Mouse (Mus musculus): ENCODE results near the gene Slc7a14. TPM values are rescaled to one million over a fixed set of nuclear protein-coding genes. Genes with fewer than 3 reads are reported as not detected.

The Slc7a14 gene
- polyA plus RNA-seq, 1 experiment = 0.05 TPM

- H3K4me3 ChIP-seq (replicated peaks; ENCODE audit: extremely low read depth, low read depth, low read length) = no peak overlapping the region
- 65% methylated on average over 1 of the region's 1 CpGs for WGBS
- no peaks in the 10 kb centered on the region for H3K4me1 ChIP-seq (ENCODE audit: control insufficient read depth, insufficient read depth, low read length)
- TF ChIP-seq POLR2A (IDR thresholded peaks at IDR 0.05; ENCODE audit: borderline replicate concordance, extremely low read depth, low read depth, low read length) = no peak
- no peak for TF ChIP-seq CTCF (IDR thresholded peaks at IDR 0.05; ENCODE audit: insufficient read depth, low read length)
- no peak for DNase-seq
Observed at GRCm38 (mm10) chr3:31243478-31243877, 66.7 kb downstream of the Slc7a14 start.

- Histone ChIP-seq H3K4me3 (replicated peaks; ENCODE audit: extremely low read depth, low read depth, low read length) (no peak overlapping the region), H3K4me1 (ENCODE audit: control insufficient read depth, insufficient read depth, low read length) (no peaks in the 10 kb centered on the region)
- TF ChIP-seq POLR2A (IDR thresholded peaks at IDR 0.05; ENCODE audit: borderline replicate concordance, extremely low read depth, low read depth, low read length) (no peak), CTCF (IDR thresholded peaks at IDR 0.05; ENCODE audit: insufficient read depth, low read length) (no peak)
- no peak for DNase-seq
- 88% methylated on average over 8 of the region's 8 CpGs for WGBS
Observed at GRCm38 (mm10) chr3:31240840-31241239, 69.3 kb downstream of the Slc7a14 start.

GRCm38 (mm10) chr3:31239645-31240044, 70.5 kb downstream of the Slc7a14 start:
- Histone ChIP-seq H3K4me3 (replicated peaks; ENCODE audit: extremely low read depth, low read depth, low read length) (no peak overlapping the region), H3K4me1 (ENCODE audit: control insufficient read depth, insufficient read depth, low read length) (no peaks in the 10 kb centered on the region)
- WGBS = 74% methylated on average over 3 of the region's 3 CpGs
- DNase-seq = no peak
- TF ChIP-seq POLR2A (IDR thresholded peaks at IDR 0.05; ENCODE audit: borderline replicate concordance, extremely low read depth, low read depth, low read length) = no peak

DNA sequence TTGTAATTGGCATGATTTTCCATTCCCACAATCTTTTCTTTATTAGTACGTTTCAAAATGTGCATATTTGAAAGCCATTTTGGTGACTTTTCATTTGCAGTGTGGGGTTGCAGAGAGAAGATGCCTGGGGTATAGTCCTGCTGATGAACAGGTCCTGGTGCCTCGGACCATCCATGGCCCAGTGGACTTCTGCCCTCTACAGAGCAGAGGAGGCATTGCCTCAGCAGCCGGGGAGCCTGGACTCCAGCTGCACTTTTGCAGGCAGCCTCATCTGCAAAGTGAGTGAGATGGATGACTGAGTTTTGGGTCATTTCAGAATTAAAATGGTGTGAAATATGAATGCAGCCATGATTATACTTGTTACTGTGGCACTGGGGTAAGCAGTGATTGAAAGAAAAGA, 72.2 kb downstream of the Slc7a14 start:
- DNase-seq = peak; percentile 9
- H3K4me3 ChIP-seq (replicated peaks; ENCODE audit: extremely low read depth, low read depth, low read length) = no peak overlapping the region
- no peak for TF ChIP-seq POLR2A (IDR thresholded peaks at IDR 0.05; ENCODE audit: borderline replicate concordance, extremely low read depth, low read depth, low read length)
- peak; percentile 60 for TF ChIP-seq CTCF (IDR thresholded peaks at IDR 0.05; ENCODE audit: insufficient read depth, low read length)
- 36% methylated on average over 3 of the region's 3 CpGs for WGBS
- no peaks in the 10 kb centered on the region for H3K4me1 ChIP-seq (ENCODE audit: control insufficient read depth, insufficient read depth, low read length)

- H3K4me1 ChIP-seq (ENCODE audit: control insufficient read depth, insufficient read depth, low read length) = no peaks in the 10 kb centered on the region
- 67% methylated on average over 3 of the region's 3 CpGs for WGBS
- H3K4me3 ChIP-seq (replicated peaks; ENCODE audit: extremely low read depth, low read depth, low read length) = no peak overlapping the region
- no peak for DNase-seq
- TF ChIP-seq CTCF (IDR thresholded peaks at IDR 0.05; ENCODE audit: insufficient read depth, low read length) = no peak
- no peak for TF ChIP-seq POLR2A (IDR thresholded peaks at IDR 0.05; ENCODE audit: borderline replicate concordance, extremely low read depth, low read depth, low read length)
Observed at GRCm38 (mm10) chr3:31236146-31236545, 74.0 kb downstream of the Slc7a14 start.

DNA sequence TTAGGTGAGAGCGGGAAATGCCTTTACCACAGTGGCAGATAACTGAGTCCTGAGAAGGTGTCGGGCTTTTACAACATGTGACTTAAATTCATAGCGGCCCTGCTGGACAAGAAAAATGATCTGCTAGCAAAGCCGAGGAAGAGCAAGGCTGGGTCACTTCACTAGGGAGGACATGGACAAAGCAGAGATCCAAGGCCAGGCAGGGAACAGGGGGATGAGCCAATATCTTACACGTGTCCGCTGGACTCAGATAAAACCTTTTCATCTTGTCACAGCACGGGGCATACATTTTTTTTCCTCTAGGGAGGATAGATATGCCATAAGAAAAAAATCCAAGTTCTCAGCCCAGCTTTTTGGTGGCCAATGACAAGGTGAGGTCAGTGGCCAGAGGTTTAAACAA, 75.8 kb downstream of the Slc7a14 start:
- 51% methylated on average over 7 of the region's 7 CpGs for WGBS
- no peak for DNase-seq
- TF ChIP-seq POLR2A (IDR thresholded peaks at IDR 0.05; ENCODE audit: borderline replicate concordance, extremely low read depth, low read depth, low read length) = no peak
- TF ChIP-seq CTCF (IDR thresholded peaks at IDR 0.05; ENCODE audit: insufficient read depth, low read length) = no peak
- H3K4me1 ChIP-seq (ENCODE audit: control insufficient read depth, insufficient read depth, low read length) = no peaks in the 10 kb centered on the region
- H3K4me3 ChIP-seq (replicated peaks; ENCODE audit: extremely low read depth, low read depth, low read length) = no peak overlapping the region

DNA sequence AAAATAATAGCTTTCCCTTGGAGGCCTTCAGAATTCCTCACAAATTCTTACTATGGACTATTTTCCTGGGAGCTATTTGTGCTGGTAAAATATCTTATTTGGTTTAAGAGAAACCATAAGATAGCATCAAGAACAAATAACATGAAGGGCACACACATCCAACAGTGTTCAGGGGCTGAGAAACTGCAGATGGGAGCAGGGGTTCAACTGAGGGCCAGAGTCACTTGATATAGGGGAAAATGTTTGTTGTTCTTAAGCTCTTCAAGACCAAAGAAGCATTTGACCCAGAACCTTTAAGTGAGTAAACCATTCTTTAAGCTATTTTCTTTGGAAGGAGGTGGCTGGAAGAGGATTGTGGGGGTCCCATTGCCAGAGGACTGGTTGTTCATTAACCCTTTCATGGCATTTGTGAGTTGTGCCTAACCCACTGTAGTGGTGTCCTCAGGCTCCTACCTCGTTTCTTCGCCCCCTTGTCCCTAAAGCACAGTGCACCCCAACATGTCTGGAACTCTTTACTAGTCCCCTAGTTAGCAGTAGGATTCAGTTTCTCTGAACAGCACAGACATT, 76.3 kb downstream of the Slc7a14 start:
- no peaks in the 10 kb centered on the region for H3K4me1 ChIP-seq (ENCODE audit: control insufficient read depth, insufficient read depth, low read length)
- 58% methylated on average over 2 of the region's 2 CpGs for WGBS
- no peak for DNase-seq
- no peak overlapping the region for H3K4me3 ChIP-seq (replicated peaks; ENCODE audit: extremely low read depth, low read depth, low read length)
- TF ChIP-seq CTCF (IDR thresholded peaks at IDR 0.05; ENCODE audit: insufficient read depth, low read length) (no peak), POLR2A (IDR thresholded peaks at IDR 0.05; ENCODE audit: borderline replicate concordance, extremely low read depth, low read depth, low read length) (no peak)

GRCm38 (mm10) chr3:31229281-31229680, 80.9 kb downstream of the Slc7a14 start:
- Histone ChIP-seq H3K4me1 (ENCODE audit: control insufficient read depth, insufficient read depth, low read length) (no peaks in the 10 kb centered on the region), H3K4me3 (replicated peaks; ENCODE audit: extremely low read depth, low read depth, low read length) (no peak overlapping the region)
- no peak for TF ChIP-seq POLR2A (IDR thresholded peaks at IDR 0.05; ENCODE audit: borderline replicate concordance, extremely low read depth, low read depth, low read length)
- no peak for TF ChIP-seq CTCF (IDR thresholded peaks at IDR 0.05; ENCODE audit: insufficient read depth, low read length)
- no peak for DNase-seq
- WGBS = 76% methylated on average over 5 of the region's 5 CpGs

- WGBS = 73% methylated on average over 2 of the region's 2 CpGs
- DNase-seq = no peak
- no peaks in the 10 kb centered on the region for H3K4me1 ChIP-seq (ENCODE audit: control insufficient read depth, insufficient read depth, low read length)
- H3K4me3 ChIP-seq (replicated peaks; ENCODE audit: extremely low read depth, low read depth, low read length) = no peak overlapping the region
- TF ChIP-seq CTCF (IDR thresholded peaks at IDR 0.05; ENCODE audit: insufficient read depth, low read length) (no peak), POLR2A (IDR thresholded peaks at IDR 0.05; ENCODE audit: borderline replicate concordance, extremely low read depth, low read depth, low read length) (no peak)
Observed at GRCm38 (mm10) chr3:31228487-31228886, 81.7 kb downstream of the Slc7a14 start.

DNA sequence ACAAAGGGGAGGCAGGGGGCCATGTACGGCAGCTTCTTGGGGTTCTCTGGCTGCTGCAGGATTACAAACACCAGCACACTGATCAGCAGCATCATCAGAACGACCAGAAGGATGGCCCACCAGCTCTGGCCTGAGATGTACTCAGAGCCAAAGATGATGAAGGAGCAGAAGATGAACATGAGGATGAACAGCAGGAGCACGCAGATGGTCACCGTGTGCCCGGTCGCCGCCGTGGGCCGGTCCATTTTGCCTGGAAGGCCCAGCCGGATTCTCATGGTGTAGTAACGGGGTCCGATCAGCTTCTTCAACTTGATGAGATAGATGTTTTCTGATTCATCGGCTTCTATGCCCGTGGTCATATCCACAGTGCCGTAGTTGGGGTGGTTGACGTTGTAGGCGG, 86.6 kb downstream of the Slc7a14 start:
- WGBS = 97% methylated on average over 17 of the region's 17 CpGs
- no peak for TF ChIP-seq POLR2A (IDR thresholded peaks at IDR 0.05; ENCODE audit: borderline replicate concordance, extremely low read depth, low read depth, low read length)
- no peak for TF ChIP-seq CTCF (IDR thresholded peaks at IDR 0.05; ENCODE audit: insufficient read depth, low read length)
- no peaks in the 10 kb centered on the region for H3K4me1 ChIP-seq (ENCODE audit: control insufficient read depth, insufficient read depth, low read length)
- no peak overlapping the region for H3K4me3 ChIP-seq (replicated peaks; ENCODE audit: extremely low read depth, low read depth, low read length)
- DNase-seq = no peak
